Mouse (Mus musculus): Measurements from ENCODE around the gene Oas2.

GRCm38 (mm10) chr5:120702421-120702820 is 47.2 kb downstream of the Oas2 start:
- TF ChIP-seq CTCF (IDR thresholded peaks at IDR 0.05; ENCODE audit: low read depth) (no peak), EP300 (IDR thresholded peaks at IDR 0.05; ENCODE audit: low read depth) (no peak)

All from liver, postnatal 0 days (tissue).